Mouse (Mus musculus) central nervous system, embryonic 14 days (tissue): ENCODE data around the gene Mamdc2. TPM values are rescaled to one million over a fixed set of nuclear protein-coding genes. Genes with fewer than 3 reads are reported as not detected.

Experiments used
- polyA plus RNA-seq: library from polyadenylated mRNA; depleted of rRNA; stranded (reverse); fragments of >200 nt; gene quantifications from 2 replicates; pipeline ENCODE4 v1.2.3, GENCODE M21; 2012; rRNA removed

Mamdc2 gene
- polyA plus RNA-seq = 1.3 and 1.7 TPM in 2 replicates

DNA sequence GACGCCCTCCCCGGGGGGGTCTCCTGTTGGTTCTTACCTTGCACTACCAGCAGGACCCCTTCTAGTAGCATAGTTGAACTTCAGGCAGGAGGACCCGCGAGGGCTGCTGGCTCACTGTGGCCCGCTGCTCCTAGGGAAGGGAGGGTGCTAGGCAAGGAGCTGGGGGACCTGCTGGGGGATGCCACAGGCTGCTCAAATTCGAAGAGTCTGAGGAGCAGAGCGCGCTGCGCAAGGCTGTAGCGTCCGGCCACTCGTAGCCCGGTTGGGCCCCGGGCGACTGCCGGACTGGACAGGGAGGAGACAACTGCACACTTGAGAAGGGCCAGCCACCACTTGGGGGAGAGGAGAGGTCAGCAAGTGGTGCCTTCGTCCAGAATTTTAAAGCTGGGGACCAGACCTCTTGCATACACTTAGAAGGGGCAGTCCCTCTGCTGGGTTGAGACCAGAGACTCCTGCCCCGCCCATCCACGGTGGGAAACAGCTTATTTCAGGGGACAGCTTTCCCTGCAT lies at the start of gene Mamdc2:
Gene Mamdc2, minus strand, starts transcription at position 455 of the 510 bp plus-strand sequence.

DNA sequence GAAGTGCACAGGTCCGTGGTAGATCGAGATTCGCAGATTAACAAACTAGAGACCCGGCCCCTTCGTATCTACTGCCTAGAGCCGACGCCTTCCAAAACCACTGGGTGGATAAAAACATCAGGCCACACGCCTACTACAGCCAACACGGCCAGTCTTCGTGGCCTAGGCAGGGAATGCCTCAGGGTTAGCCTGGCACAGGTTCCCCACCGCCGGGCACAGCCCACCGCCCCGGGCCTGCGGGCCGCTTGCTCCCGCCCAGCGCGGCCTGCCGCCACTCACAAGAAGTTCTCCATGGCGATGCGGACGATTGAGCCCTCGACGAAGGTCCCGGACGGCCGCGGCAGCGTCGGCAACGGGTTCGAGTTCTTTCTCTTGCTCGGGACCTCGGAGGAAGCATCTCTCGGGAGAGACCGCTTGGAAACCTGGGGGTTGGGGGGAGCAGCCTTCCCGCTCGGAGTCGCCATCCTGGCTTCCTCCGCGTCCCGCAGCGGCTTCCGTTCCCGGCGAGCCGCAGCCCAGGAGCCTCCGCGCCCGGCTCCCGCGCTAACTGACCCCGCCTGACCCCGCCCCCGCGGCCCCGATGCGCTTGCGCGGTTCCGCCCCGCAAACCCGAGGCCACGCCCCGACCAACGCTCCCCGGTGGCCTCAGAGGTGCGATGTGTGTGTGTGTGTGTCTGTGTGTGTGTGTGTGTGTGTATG lies 174.7 kb downstream of the Mamdc2 start, which contains the start of gene Smc5:
Gene Smc5, minus strand, starts transcription at position 543 of the 699 bp plus-strand sequence.

Other genes starting within 250 kb of the Mamdc2 start
- gene Smc5, start 174.5 kb downstream of the Mamdc2 start, polyA plus RNA-seq = 49.7 and 55.8 TPM in 2 replicates
- 1.0 and 1.5 TPM in 2 replicates for gene 1700028P14Rik, start 204.4 kb upstream of the Mamdc2 start, polyA plus RNA-seq
- 5.5 and 5.6 TPM in 2 replicates for gene Ptar1, start 239.0 kb upstream of the Mamdc2 start, polyA plus RNA-seq